Mouse (Mus musculus) embryonic facial prominence, embryonic 14.5 days (tissue): ENCODE data around the gene Sp3. TPM values are rescaled to one million over a fixed set of nuclear protein-coding genes. Genes with fewer than 3 reads are reported as not detected.
A peak's percentile ranks its signal among the peaks of the same experiment; 100 is the strongest.

Experiments
- ATAC-seq: fragments of 200-750 bp; cut with Nextera tagmentation; 2 replicates; pipeline ENCODE4 v1.8.0; 2017; ENCODE audit warnings: low read depth, moderate number of reproducible peaks, moderate TSS enrichment
- DNase-seq: peaks from one replicate; pipeline ENCODE4 v3.0.0-alpha.2; 2015; ENCODE audit warnings: low spot score
- H3K27ac ChIP-seq: fragments of 300-500 bp; sonication (generic); replicated peaks from 2 replicates; pipeline ENCODE4 v1.5.1; 2014; ENCODE audit warnings: low read depth, mild to moderate bottlenecking, low read length, moderate library complexity
- H3K27me3 ChIP-seq: fragments of 300-500 bp; sonication (generic); replicated peaks from 2 replicates; pipeline ENCODE4 v1.6.1; 2014; ENCODE audit warnings: low read length; ENCODE audit not compliant: control insufficient read depth, insufficient read depth
- H3K36me3 ChIP-seq: fragments of 300-500 bp; sonication (generic); 2 replicates; pipeline ENCODE4 v1.6.1; 2014; ENCODE audit warnings: low read length, mixed read lengths; ENCODE audit not compliant: control insufficient read depth, insufficient read depth
- H3K4me1 ChIP-seq: fragments of 300-500 bp; sonication (generic); 2 replicates; pipeline ENCODE4 v1.6.1; 2014; ENCODE audit warnings: antibody characterized with exemption, low read length; ENCODE audit not compliant: control insufficient read depth, insufficient read depth
- H3K4me2 ChIP-seq: fragments of 300-500 bp; sonication (generic); 2 replicates; pipeline ENCODE4 v1.6.1; 2014; ENCODE audit warnings: low read depth, mild to moderate bottlenecking, low read length, moderate library complexity, mixed read lengths
- H3K4me3 ChIP-seq: fragments of 300-500 bp; sonication (generic); 2 replicates; pipeline ENCODE4 v1.5.1; 2014; ENCODE audit warnings: low read depth, mild to moderate bottlenecking, low read length
- H3K9ac ChIP-seq: fragments of 300-500 bp; sonication (generic); 2 replicates; pipeline ENCODE4 v1.6.1; 2014; ENCODE audit warnings: low read depth, mild to moderate bottlenecking, low read length, moderate library complexity, mixed read lengths
- H3K9me3 ChIP-seq: fragments of 300-500 bp; sonication (generic); 2 replicates; pipeline ENCODE4 v1.6.1; 2016; ENCODE audit warnings: low read length; ENCODE audit not compliant: control insufficient read depth
- WGBS: fragments of 180-500 bp; shearing (Covaris S2); extraction: QIAGEN DNeasy Blood & Tissue Kit; methylation state at CpG from one replicate; pipeline ENCODE4 v1.1.7; 2014; 5-methylcytosine and 5-hydroxymethylcytosine counted together
- polyA plus RNA-seq: library from polyadenylated mRNA; unstranded; fragments of >200 nt; fragmentation: Nextera tagmentation; extraction: Ambion mirVana; gene quantifications from 2 replicates; pipeline ENCODE4 v1.2.1, GENCODE M21; 2014

The Sp3 gene
- polyA plus RNA-seq, 1 experiment from 2014 or later: 68.8 TPM

DNA sequence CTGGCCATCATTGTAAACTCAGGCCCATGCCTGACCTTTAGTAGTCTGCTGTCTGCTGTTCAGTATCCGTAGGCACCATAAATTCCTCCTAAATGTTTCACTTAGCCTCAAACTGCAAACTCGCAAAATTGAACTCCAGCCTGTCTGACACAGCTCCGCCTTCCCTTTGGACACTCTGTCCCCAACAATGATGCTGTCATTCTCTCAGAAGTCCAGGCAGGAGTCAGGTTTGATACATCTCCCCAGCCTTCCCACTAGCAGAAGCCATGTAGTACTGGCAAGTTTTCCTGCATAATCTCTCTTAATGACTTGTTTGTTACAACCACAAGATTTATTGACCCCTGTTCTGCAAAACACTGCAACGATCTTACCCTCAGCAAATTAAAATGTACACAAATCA, 4.6 kb upstream of the Sp3 start:
- Histone ChIP-seq H3K4me3 (no peak overlapping the region), H3K36me3 (peaks cover 10% of the 10 kb centered on the region; the same call in 1 of the 2 replicates), H3K27me3 (no peaks in the 10 kb centered on the region), H3K27ac (no peak overlapping the region), H3K9ac (no peak overlapping the region), H3K9me3 (peaks cover 11% of the 10 kb centered on the region; the same call in 1 of the 2 replicates), H3K4me2 (no peak overlapping the region), H3K4me1 (0 out of 2 replicates have a peak, but pooled peaks cover 3% of the 10 kb centered on the region)
- WGBS: 73% methylated on average over 4 of the region's 4 CpGs
- ATAC-seq (no peak), DNase-seq (no peak)

GRCm38 (mm10) chr2:72983211-72983610, 3.0 kb upstream of the Sp3 start:
- 91% methylated on average over 3 of the region's 3 CpGs for WGBS
- no peak overlapping the region for H3K4me3 ChIP-seq
- H3K27me3 ChIP-seq: no peaks in the 10 kb centered on the region
- 0 out of 2 replicates have a peak, but pooled peaks cover 2% of the 10 kb centered on the region for H3K9me3 ChIP-seq
- H3K36me3 ChIP-seq: peaks cover 4% of the 10 kb centered on the region; the same call in 1 of the 2 replicates
- no peak overlapping the region for H3K4me2 ChIP-seq
- H3K4me1 ChIP-seq: 0 out of 2 replicates have a peak, but pooled peaks cover 3% of the 10 kb centered on the region
- no peak for ATAC-seq
- DNase-seq: no peak
- H3K27ac ChIP-seq: no peak overlapping the region
- no peak overlapping the region for H3K9ac ChIP-seq

- H3K4me2 ChIP-seq: no peak overlapping the region
- H3K27me3 ChIP-seq: no peaks in the 10 kb centered on the region
- H3K4me1 ChIP-seq: 0 out of 2 replicates have a peak, but pooled peaks cover 3% of the 10 kb centered on the region
- DNase-seq (no peak), ATAC-seq (no peak)
- 91% methylated on average over 7 of the region's 7 CpGs for WGBS
- H3K9me3 ChIP-seq: no peaks in the 10 kb centered on the region
- H3K4me3 ChIP-seq: no peak overlapping the region
- no peak overlapping the region for H3K27ac ChIP-seq
- no peak overlapping the region for H3K9ac ChIP-seq
- H3K36me3 ChIP-seq: no peaks in the 10 kb centered on the region
Measured at GRCm38 (mm10) chr2:72982110-72982785, 2.0 kb upstream of the Sp3 start.

DNA sequence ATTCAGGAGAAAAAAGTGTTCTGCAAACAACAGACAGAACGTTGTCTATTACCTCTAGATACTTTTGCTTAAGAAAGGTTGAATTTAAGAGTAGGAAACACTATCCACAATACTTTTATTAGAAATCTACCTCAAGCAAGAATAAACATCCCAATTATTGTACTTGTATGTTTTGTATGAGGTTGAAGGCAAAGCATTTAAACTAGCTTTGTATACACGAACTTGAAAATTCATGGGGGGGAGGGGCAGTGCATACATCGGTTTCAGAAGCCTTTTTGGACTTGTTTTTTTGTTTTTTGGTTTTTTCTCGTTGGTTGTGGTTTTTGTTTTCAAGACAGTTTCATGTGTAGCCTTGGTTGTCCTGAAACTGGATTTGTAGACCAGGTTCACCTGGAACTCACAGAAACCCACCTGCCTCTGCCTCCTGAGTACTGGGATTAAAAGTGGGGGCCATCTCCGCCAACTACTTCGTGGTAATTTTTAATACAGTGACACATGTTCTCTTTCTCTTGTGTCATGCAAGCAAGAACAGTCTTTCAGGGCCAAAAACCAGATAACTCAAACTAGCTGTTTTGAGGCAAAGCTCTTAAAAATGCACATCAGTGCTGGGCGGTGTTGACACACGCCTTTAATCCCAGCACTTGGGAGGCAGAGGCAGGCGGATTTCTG, 1.3 kb upstream of the Sp3 start:
- H3K36me3 ChIP-seq: 0 out of 2 replicates have a peak, but pooled peaks cover 2% of the 10 kb centered on the region
- H3K9me3 ChIP-seq: no peaks in the 10 kb centered on the region
- peak overlapping the region; percentile 62 for H3K4me2 ChIP-seq
- peak overlapping the region; percentile 99 for H3K4me3 ChIP-seq
- ATAC-seq (no peak), DNase-seq (no peak)
- H3K4me1 ChIP-seq: peaks cover 6% of the 10 kb centered on the region
- 75% methylated on average over 9 of the region's 9 CpGs for WGBS
- H3K27me3 ChIP-seq: no peaks in the 10 kb centered on the region
- peak overlapping the region; percentile 100 for H3K27ac ChIP-seq
- peak overlapping the region; percentile 100 for H3K9ac ChIP-seq

- Histone ChIP-seq H3K4me1 (peaks cover 10% of the 10 kb centered on the region), H3K9me3 (no peaks in the 10 kb centered on the region), H3K36me3 (peaks cover 6% of the 10 kb centered on the region; the same call in 1 of the 2 replicates), H3K4me2 (peak overlapping the region; percentile 62), H3K9ac (peak overlapping the region; percentile 100), H3K4me3 (peak overlapping the region; percentile 99), H3K27me3 (no peaks in the 10 kb centered on the region), H3K27ac (peak overlapping the region; percentile 100)
- 10% methylated on average over 3 of the region's 3 CpGs for WGBS
- no peak for DNase-seq
- ATAC-seq: no peak
Measured at GRCm38 (mm10) chr2:72981075-72981420, 802 bp upstream of the Sp3 start.

DNA sequence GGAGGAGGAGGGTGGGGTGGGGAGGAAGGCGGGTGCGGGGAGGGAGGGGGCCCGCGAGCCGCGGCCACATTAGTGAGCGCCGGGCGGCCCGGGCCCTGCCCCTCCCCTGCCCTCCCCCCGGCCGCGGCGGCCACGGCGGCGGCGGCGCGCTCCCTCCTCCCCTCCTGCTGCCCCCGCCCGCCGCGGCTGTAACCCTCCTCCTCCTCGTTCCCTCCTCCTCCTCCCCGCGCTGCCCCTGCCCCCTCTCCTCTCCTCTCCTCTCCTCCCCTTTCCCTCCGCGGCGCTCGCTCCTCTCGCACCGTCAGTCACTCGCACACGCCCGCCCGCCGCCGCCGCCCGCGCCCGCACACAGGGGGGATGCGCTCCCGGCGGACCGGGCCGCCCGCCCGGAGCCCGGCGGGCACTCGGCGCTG, 581 bp downstream of the Sp3 start:
- Histone ChIP-seq H3K27ac (peak overlapping the region; percentile 100), H3K9me3 (no peaks in the 10 kb centered on the region), H3K4me3 (peak overlapping the region; percentile 99), H3K4me1 (peaks cover 19% of the 10 kb centered on the region), H3K36me3 (peaks cover 12% of the 10 kb centered on the region; the same call in 1 of the 2 replicates), H3K9ac (peak overlapping the region; percentile 100), H3K4me2 (peak overlapping the region; percentile 37; the same call in 1 of the 2 replicates), H3K27me3 (no peaks in the 10 kb centered on the region)
- 3% methylated on average over 17 of the region's 54 CpGs for WGBS
- DNase-seq (peak; percentile 95), ATAC-seq (peak; percentile 67)

DNA sequence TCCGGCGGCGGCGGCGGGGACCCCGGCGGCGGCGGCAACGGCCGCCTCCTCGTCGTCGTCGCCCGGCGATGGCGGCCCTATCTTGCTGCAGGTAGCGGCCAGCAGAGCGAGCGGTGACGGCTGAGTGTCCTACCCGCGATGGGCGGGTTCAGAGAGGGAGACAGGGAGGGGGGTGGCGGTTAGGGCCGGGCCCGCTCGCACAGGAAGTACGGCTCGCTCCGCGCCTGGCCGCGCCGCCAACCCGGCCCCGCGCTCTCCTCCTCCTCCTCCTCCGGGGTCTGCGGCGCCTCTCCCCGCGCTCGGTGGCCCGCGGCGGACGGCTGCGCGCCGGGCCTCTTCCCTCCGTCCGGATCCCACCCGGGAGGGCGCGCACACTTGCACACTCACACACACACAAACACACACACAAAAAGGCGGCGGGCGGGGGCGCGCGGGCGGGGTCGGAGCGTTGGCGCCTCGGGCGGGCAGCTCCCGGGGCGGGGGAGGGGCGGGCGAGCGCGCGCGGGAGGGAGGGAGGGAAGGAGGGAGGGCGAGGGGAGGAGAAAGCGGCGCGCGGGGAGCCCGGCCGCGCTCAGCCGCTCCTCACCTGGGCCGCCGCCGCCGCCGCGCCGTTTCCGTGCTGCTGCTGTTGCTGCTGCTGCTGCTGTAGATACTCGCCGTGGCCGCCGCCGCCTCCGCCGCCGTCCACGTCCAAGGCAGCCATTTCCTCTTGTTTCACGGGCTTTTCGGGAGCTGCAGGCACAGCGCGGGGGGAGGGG, 1.2 kb downstream of the Sp3 start:
- Histone ChIP-seq H3K4me2 (peak overlapping the region; percentile 81), H3K27me3 (no peaks in the 10 kb centered on the region)
- peak; percentile 94 for DNase-seq

DNA sequence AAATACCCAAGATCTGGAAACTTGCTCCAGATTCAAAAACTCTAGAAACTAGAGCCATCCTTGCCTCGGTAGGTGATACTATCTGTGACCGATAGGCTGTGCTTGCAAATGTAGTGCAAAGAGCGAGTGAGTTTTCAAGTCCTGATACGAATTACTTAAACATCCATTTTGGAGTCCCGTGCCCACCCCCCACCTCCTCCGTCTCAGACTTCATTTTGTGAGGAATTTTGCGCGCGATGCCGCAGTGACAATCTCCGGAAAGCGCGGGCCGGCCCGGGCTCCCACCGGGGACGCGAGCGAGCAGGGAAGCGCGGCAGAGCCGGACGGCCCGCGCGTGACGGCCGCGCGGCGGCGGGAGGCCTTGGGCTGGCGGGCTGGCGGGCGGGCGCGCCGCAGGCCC, 1.8 kb downstream of the Sp3 start:
- Histone ChIP-seq H3K4me3 (peak overlapping the region; percentile 99), H3K9me3 (no peaks in the 10 kb centered on the region), H3K9ac (peak overlapping the region; percentile 100), H3K27me3 (no peaks in the 10 kb centered on the region), H3K4me2 (peak overlapping the region; percentile 81), H3K27ac (peak overlapping the region; percentile 100), H3K36me3 (peaks cover 15% of the 10 kb centered on the region; the same call in 1 of the 2 replicates), H3K4me1 (peaks cover 24% of the 10 kb centered on the region)
- ATAC-seq (peak; percentile 2), DNase-seq (peak; percentile 89)
- under 1% methylated on average over 29 of the region's 38 CpGs for WGBS

More for the DNA sequence above, 1.2 kb downstream of the Sp3 start:
- Histone ChIP-seq H3K27ac (peak overlapping the region; percentile 100), H3K9ac (peak overlapping the region; percentile 100), H3K36me3 (peaks cover 12% of the 10 kb centered on the region; the same call in 1 of the 2 replicates), H3K4me3 (peak overlapping the region; percentile 99), H3K4me1 (peaks cover 19% of the 10 kb centered on the region), H3K9me3 (no peaks in the 10 kb centered on the region)
- no CpG with 5 or more reads among the region's 107 CpGs for WGBS
- ATAC-seq: peak; percentile 82
